Mouse (Mus musculus): ENCODE results near the gene Gdi1. TPM values are rescaled to one million over a fixed set of nuclear protein-coding genes. Genes with fewer than 3 reads are reported as not detected.

The Gdi1 gene
- polyA plus RNA-seq (2012; ENCODE audit: low replicate concordance), result 86.6 and 171 TPM in 2 replicates

GRCm38 (mm10) chrX:74304867-74305700, at the start of gene Gdi1:
Gdi1 (plus strand) TSS chrX:74304998.

GRCm38 (mm10) chrX:74270062-74270901, 34.5 kb upstream of the Gdi1 start, which contains the start of gene Rpl10:
Rpl10 (plus strand) TSS chrX:74270812.

GRCm38 (mm10) chrX:74281732-74282394, 22.9 kb upstream of the Gdi1 start, which contains the start of the genes Taz and Dnase1l1:
Taz (plus strand) TSS chrX:74281912.
Dnase1l1 (minus strand) TSS chrX:74282337.

GRCm38 (mm10) chrX:74296538-74297448, 8.0 kb upstream of the Gdi1 start, which contains the start of gene Atp6ap1:
Atp6ap1 (plus strand) TSS chrX:74297097.

GRCm38 (mm10) chrX:74312540-74313464, 8.0 kb downstream of the Gdi1 start, which contains the start of gene Fam50a:
Fam50a (plus strand) TSS chrX:74313033.

GRCm38 (mm10) chrX:74328725-74329161, 23.9 kb downstream of the Gdi1 start, which contains the start of gene Plxna3:
Plxna3 (plus strand) TSS chrX:74329066.

GRCm38 (mm10) chrX:74353467-74353770, 48.6 kb downstream of the Gdi1 start, which contains the start of gene Lage3:
Lage3 (minus strand) TSS chrX:74353618.

Other genes starting within 250 kb of the Gdi1 start
- gene Opn1mw, start 177.5 kb upstream of the Gdi1 start, polyA plus RNA-seq (2012; ENCODE audit: low replicate concordance), result not detected in 2 replicates
- gene Mecp2, start 169.6 kb upstream of the Gdi1 start, polyA plus RNA-seq (2012; ENCODE audit: low replicate concordance), result 49.9 and 81.9 TPM in 2 replicates
- gene Tex28, start 137.2 kb upstream of the Gdi1 start, polyA plus RNA-seq (2012; ENCODE audit: low replicate concordance), result not detected in 2 replicates
- gene Tktl1, start 127.7 kb upstream of the Gdi1 start, polyA plus RNA-seq (2012; ENCODE audit: low replicate concordance), result not detected in 2 replicates
- gene Flna, start 55.2 kb upstream of the Gdi1 start, polyA plus RNA-seq (2012; ENCODE audit: low replicate concordance), result 201 and 294 TPM in 2 replicates
- gene Emd, start 50.3 kb upstream of the Gdi1 start, polyA plus RNA-seq (2012; ENCODE audit: low replicate concordance), result 25.7 and 40.9 TPM in 2 replicates
- 154 and 937 TPM in 2 replicates for gene Rpl10, start 34.2 kb upstream of the Gdi1 start, polyA plus RNA-seq (2012; ENCODE audit: low replicate concordance)
- 78.8 and 165 TPM in 2 replicates for gene Taz, start 23.1 kb upstream of the Gdi1 start, polyA plus RNA-seq (2012; ENCODE audit: low replicate concordance)
- gene Dnase1l1, start 22.7 kb upstream of the Gdi1 start, polyA plus RNA-seq (2012; ENCODE audit: low replicate concordance), result 1.8 and 1.9 TPM in 2 replicates
- 20.3 and 40.2 TPM in 2 replicates for gene Atp6ap1, start 7.9 kb upstream of the Gdi1 start, polyA plus RNA-seq (2012; ENCODE audit: low replicate concordance)
- 12.3 and 29.0 TPM in 2 replicates for gene Fam50a, start 8.0 kb downstream of the Gdi1 start, polyA plus RNA-seq (2012; ENCODE audit: low replicate concordance)
- 9.0 and 13.1 TPM in 2 replicates for gene Plxna3, start 24.1 kb downstream of the Gdi1 start, polyA plus RNA-seq (2012; ENCODE audit: low replicate concordance)
- 3.3 and 4.9 TPM in 2 replicates for gene Lage3, start 48.6 kb downstream of the Gdi1 start, polyA plus RNA-seq (2012; ENCODE audit: low replicate concordance)
- gene Ubl4a, start 68.2 kb downstream of the Gdi1 start, polyA plus RNA-seq (2012; ENCODE audit: low replicate concordance), result 10.3 and 20.7 TPM in 2 replicates
- gene Slc10a3, start 68.4 kb downstream of the Gdi1 start, polyA plus RNA-seq (2012; ENCODE audit: low replicate concordance), result 5.2 and 7.6 TPM in 2 replicates
- 14.6 and 17.1 TPM in 2 replicates for gene Fam3a, start 88.3 kb downstream of the Gdi1 start, polyA plus RNA-seq (2012; ENCODE audit: low replicate concordance)
- 16.9 and 22.2 TPM in 2 replicates for gene Ikbkg, start 88.3 kb downstream of the Gdi1 start, polyA plus RNA-seq (2012; ENCODE audit: low replicate concordance)
- gene G6pdx, start 124.2 kb downstream of the Gdi1 start, polyA plus RNA-seq (2012; ENCODE audit: low replicate concordance), result 10.9 and 17.0 TPM in 2 replicates
- gene Gm6880, start 176.4 kb downstream of the Gdi1 start, polyA plus RNA-seq (2012; ENCODE audit: low replicate concordance), result not detected in 2 replicates